In genomic region chr8:45333493-45333892, GRCm38 (mm10) we compare ENCODE assay signal across 8 mouse cellular contexts. TPM values are rescaled to one million over a fixed set of nuclear protein-coding genes. Genes with fewer than 3 reads are reported as not detected.
DNase-seq lines count a peak whose midpoint lies in the region; ATAC-seq and TF ChIP-seq lines count a peak whose summit lies in the region.

No protein-coding gene starts in this region.

- 3% methylated on average over 8 of the region's 8 CpGs for WGBS in cerebellum, adult 2 months
- 4% methylated on average over 8 of the region's 8 CpGs for WGBS in heart, embryonic 12.5 days
- WGBS in limb, embryonic 11.5 days = 2% methylated on average over 8 of the region's 8 CpGs
- WGBS in midbrain, embryonic 10.5 days = 4% methylated on average over 8 of the region's 8 CpGs

- no peaks in the 10 kb centered on the region for H3K36me3 ChIP-seq in heart, embryonic 12.5 days
- H3K36me3 ChIP-seq in limb, embryonic 11.5 days (ENCODE audit: control insufficient read depth, insufficient read depth, low read length) = no peaks in the 10 kb centered on the region
- H3K36me3 ChIP-seq in midbrain, embryonic 10.5 days = no peaks in the 10 kb centered on the region

- peak overlapping the region; percentile 67 for H3K9ac ChIP-seq in heart, embryonic 12.5 days
- H3K9ac ChIP-seq in limb, embryonic 11.5 days (ENCODE audit: low read length) = peak overlapping the region; percentile 63

- no peaks in the 10 kb centered on the region for H3K4me1 ChIP-seq in cerebellum, adult 2 months (ENCODE audit: control insufficient read depth, insufficient read depth, low read length)
- no peaks in the 10 kb centered on the region for H3K4me1 ChIP-seq in heart, embryonic 12.5 days (replicated peaks)
- no peaks in the 10 kb centered on the region for H3K4me1 ChIP-seq in limb, embryonic 11.5 days (ENCODE audit: control insufficient read depth, insufficient read depth, low read length)
- peaks cover 18% of the 10 kb centered on the region for H3K4me1 ChIP-seq in midbrain, embryonic 10.5 days

- no peak for ATAC-seq in heart, embryonic 12.5 days (ENCODE audit: insufficient number of reproducible peaks, low FRiP score)
- no peak for ATAC-seq in limb, embryonic 11.5 days (ENCODE audit: insufficient number of reproducible peaks, low FRiP score, low TSS enrichment, low read depth)

- H3K4me2 ChIP-seq in heart, embryonic 12.5 days = peak overlapping the region; percentile 84
- H3K4me2 ChIP-seq in limb, embryonic 11.5 days (ENCODE audit: low read depth, severe bottlenecking) = peak overlapping the region; percentile 80

- H3K27me3 ChIP-seq in cerebellum, adult 2 months (ENCODE audit: control insufficient read depth, insufficient read depth, low read length) = no peaks in the 10 kb centered on the region
- H3K27me3 ChIP-seq in heart, embryonic 12.5 days (replicated peaks) = 0 out of 2 replicates have a peak, but pooled peaks cover 4% of the 10 kb centered on the region
- H3K27me3 ChIP-seq in limb, embryonic 11.5 days (ENCODE audit: control insufficient read depth, insufficient read depth, low read length) = no peaks in the 10 kb centered on the region
- peaks cover 22% of the 10 kb centered on the region for H3K27me3 ChIP-seq in midbrain, embryonic 10.5 days (ENCODE audit: low read depth, poor library complexity, severe bottlenecking)

- H3K27ac ChIP-seq in cerebellum, adult 2 months (ENCODE audit: insufficient read depth, low read length) = no peak overlapping the region
- no peak overlapping the region for H3K27ac ChIP-seq in heart, embryonic 12.5 days (ENCODE audit: poor library complexity, severe bottlenecking)
- no peak overlapping the region for H3K27ac ChIP-seq in limb, embryonic 11.5 days (replicated peaks; ENCODE audit: low read depth, low read length)
- H3K27ac ChIP-seq in midbrain, embryonic 10.5 days (replicated peaks) = peak overlapping the region; percentile 81

- DNase-seq in cerebellum, adult 2 months = no peak
- DNase-seq in cerebellum, adult 8-10 months = no peak
- DNase-seq in urinary bladder, postnatal 25 days (ENCODE audit: low spot score) = peak; percentile 17
- DNase-seq in urinary bladder, adult 2 months (ENCODE audit: low spot score) = no peak
- DNase-seq in limb, embryonic 11.5 days (ENCODE audit: low spot score) = no peak
- DNase-seq in midbrain, embryonic 10.5 days (ENCODE audit: low spot score) = no peak
- no peak for DNase-seq in right cerebral cortex, adult 2 months (ENCODE audit: low spot score in 2 of 2)

- peak overlapping the region; percentile 55 for H3K4me3 ChIP-seq in cerebellum, adult 2 months (replicated peaks; ENCODE audit: insufficient read depth, low read depth, low read length)
- H3K4me3 ChIP-seq in heart, embryonic 12.5 days = peak overlapping the region; percentile 66
- H3K4me3 ChIP-seq in limb, embryonic 11.5 days (ENCODE audit: low read depth, low read length) = peak overlapping the region; percentile 59
- H3K4me3 ChIP-seq in midbrain, embryonic 10.5 days = peak overlapping the region; percentile 71

- TF ChIP-seq CTCF in cerebellum, adult 2 months (IDR thresholded peaks at IDR 0.05; ENCODE audit: borderline replicate concordance, insufficient read depth, low read depth, low read length) = no peak

- no peak for TF ChIP-seq POLR2A in cerebellum, adult 2 months (IDR thresholded peaks at IDR 0.05; ENCODE audit: borderline replicate concordance, insufficient read depth, low read length)

- H3K9me3 ChIP-seq in heart, embryonic 12.5 days (replicated peaks) = no peaks in the 10 kb centered on the region
- no peaks in the 10 kb centered on the region for H3K9me3 ChIP-seq in limb, embryonic 11.5 days (ENCODE audit: control insufficient read depth, low read length)
- no peaks in the 10 kb centered on the region for H3K9me3 ChIP-seq in midbrain, embryonic 10.5 days (replicated peaks)

RNA-seq across cellular contexts. Expression of gene Cyp4v3, which starts 0.5 kb away (rescaled TPM):
- 4.8 and 5.4 TPM in 2 replicates for polyA plus RNA-seq in cerebellum, adult 2 months (2012; rRNA removed)
- 10.4 and 12.3 TPM in 2 replicates for polyA plus RNA-seq in urinary bladder, adult 2 months (2012; rRNA removed)
- 0.56 and 0.85 TPM in 2 replicates for polyA plus RNA-seq in heart, embryonic 12.5 days (2016; fragmentation: Nextera tagmentation; extraction: Ambion mirVana)
- polyA plus RNA-seq in limb, embryonic 11.5 days (2014; fragmentation: Nextera tagmentation; extraction: Ambion mirVana) = 0.95 and 1.2 TPM in 2 replicates
- polyA plus RNA-seq in midbrain, embryonic 10.5 days (2016; fragmentation: Nextera tagmentation; extraction: Ambion mirVana) = 1.8 and 2.4 TPM in 2 replicates

RNA-seq across cellular contexts. Expression of gene Gm45753, which starts 25.2 kb away (rescaled TPM):
- polyA plus RNA-seq in cerebellum, adult 2 months (2012; rRNA removed) = not detected in 2 replicates
- polyA plus RNA-seq in urinary bladder, adult 2 months (2012; rRNA removed) = not detected in 2 replicates
- polyA plus RNA-seq in heart, embryonic 12.5 days (2016; fragmentation: Nextera tagmentation; extraction: Ambion mirVana) = not detected in 2 replicates
- polyA plus RNA-seq in limb, embryonic 11.5 days (2014; fragmentation: Nextera tagmentation; extraction: Ambion mirVana) = not detected in 2 replicates
- 0.07 and 0.10 TPM in 2 replicates for polyA plus RNA-seq in midbrain, embryonic 10.5 days (2016; fragmentation: Nextera tagmentation; extraction: Ambion mirVana)

RNA-seq across cellular contexts. Expression of gene Klkb1, which starts 38.8 kb away (rescaled TPM):
- 0.03 and 0.08 TPM in 2 replicates for polyA plus RNA-seq in cerebellum, adult 2 months (2012; rRNA removed)
- 0.01 and 0.03 TPM in 2 replicates for polyA plus RNA-seq in urinary bladder, adult 2 months (2012; rRNA removed)
- polyA plus RNA-seq in heart, embryonic 12.5 days (2016; fragmentation: Nextera tagmentation; extraction: Ambion mirVana) = not detected in 2 replicates
- not detected in 2 replicates for polyA plus RNA-seq in limb, embryonic 11.5 days (2014; fragmentation: Nextera tagmentation; extraction: Ambion mirVana)
- polyA plus RNA-seq in midbrain, embryonic 10.5 days (2016; fragmentation: Nextera tagmentation; extraction: Ambion mirVana) = 0.04 TPM in 1 of 2 replicates, not detected in the other

RNA-seq across cellular contexts. Expression of gene Fam149a, which starts 48.6 kb away (rescaled TPM):
- 14.3 and 15.1 TPM in 2 replicates for polyA plus RNA-seq in cerebellum, adult 2 months (2012; rRNA removed)
- polyA plus RNA-seq in urinary bladder, adult 2 months (2012; rRNA removed) = 16.5 and 21.2 TPM in 2 replicates
- 5.4 TPM in 2 replicates for polyA plus RNA-seq in heart, embryonic 12.5 days (2016; fragmentation: Nextera tagmentation; extraction: Ambion mirVana)
- 13.6 and 15.0 TPM in 2 replicates for polyA plus RNA-seq in limb, embryonic 11.5 days (2014; fragmentation: Nextera tagmentation; extraction: Ambion mirVana)
- polyA plus RNA-seq in midbrain, embryonic 10.5 days (2016; fragmentation: Nextera tagmentation; extraction: Ambion mirVana) = 9.0 and 9.7 TPM in 2 replicates
